Mouse (Mus musculus) megakaryocyte, embryonic 14.5 days (primary cell): ENCODE measurements at regions not wholly inside any gene's neighbourhood (a gene's known extent, or its start where the extent isn't known, plus 50 kb on each side); places are given as distances from the start of the nearest gene placed in this dataset.

Source experiments
- H3K27me3 ChIP-seq: replicated peaks from 2 replicates; pipeline ENCODE3; 2012; ENCODE audit warnings: inconsistent platforms
- H3K36me3 ChIP-seq: replicated peaks from 2 replicates; pipeline ENCODE3; 2012; ENCODE audit warnings: low read length, inconsistent platforms, mixed read lengths
- H3K4me1 ChIP-seq: 2 replicates; pipeline ENCODE4 v1.6.1; 2012; ENCODE audit warnings: inconsistent platforms
- H3K4me3 ChIP-seq: replicated peaks from 2 replicates; pipeline ENCODE3; 2012; ENCODE audit warnings: moderate library complexity, mild to moderate bottlenecking, inconsistent platforms
- H3K9me3 ChIP-seq: 2 replicates; pipeline ENCODE4 v1.6.1; 2012; ENCODE audit warnings: inconsistent platforms
- FLI1 ChIP-seq: IDR thresholded peaks from 2 replicates; pipeline ENCODE4 v1.6.1; 2012; ENCODE audit warnings: low read length, inconsistent platforms, mixed read lengths
- GATA1 ChIP-seq: IDR thresholded peaks from 3 replicates; pipeline ENCODE4 v1.6.1; 2012; ENCODE audit warnings: mixed read lengths, low read length, inconsistent platforms, borderline replicate concordance

- H3K27me3 ChIP-seq: no peaks in the 10 kb centered on the region
- no peaks in the 10 kb centered on the region for H3K4me1 ChIP-seq
- H3K9me3 ChIP-seq: peaks cover 7% of the 10 kb centered on the region
- no peak for TF ChIP-seq FLI1
- no peak overlapping the region for H3K4me3 ChIP-seq
- H3K36me3 ChIP-seq: no peaks in the 10 kb centered on the region
These were observed 129.3 kb upstream of the Dkk2 start for GRCm38 (mm10) chr3:131955771-131956170.

GRCm38 (mm10) chr3:131960636-131961035 is 124.5 kb upstream of the Dkk2 start:
- H3K9me3 ChIP-seq: peaks cover 10% of the 10 kb centered on the region
- H3K36me3 ChIP-seq: no peaks in the 10 kb centered on the region
- H3K4me3 ChIP-seq: no peak overlapping the region
- no peaks in the 10 kb centered on the region for H3K4me1 ChIP-seq
- no peaks in the 10 kb centered on the region for H3K27me3 ChIP-seq
- no peak for TF ChIP-seq GATA1

- H3K4me1 ChIP-seq: no peaks in the 10 kb centered on the region
- H3K36me3 ChIP-seq: no peaks in the 10 kb centered on the region
- no peak overlapping the region for H3K4me3 ChIP-seq
- 0 out of 2 replicates have a peak, but pooled peaks cover 6% of the 10 kb centered on the region for H3K9me3 ChIP-seq
- no peaks in the 10 kb centered on the region for H3K27me3 ChIP-seq
- TF ChIP-seq FLI1 (no peak), GATA1 (no peak)
These were observed 123.5 kb upstream of the Dkk2 start for GRCm38 (mm10) chr3:131961571-131961970.

- peaks cover 9% of the 10 kb centered on the region; the same call in 1 of the 2 replicates for H3K9me3 ChIP-seq
- H3K4me1 ChIP-seq: no peaks in the 10 kb centered on the region
- no peaks in the 10 kb centered on the region for H3K27me3 ChIP-seq
- TF ChIP-seq GATA1 (no peak), FLI1 (no peak)
- no peaks in the 10 kb centered on the region for H3K36me3 ChIP-seq
- no peak overlapping the region for H3K4me3 ChIP-seq
These were observed 122.2 kb upstream of the Dkk2 start for GRCm38 (mm10) chr3:131962870-131963269.

GRCm38 (mm10) chr3:131964952-131965351 is 120.1 kb upstream of the Dkk2 start:
- Histone ChIP-seq H3K27me3 (no peaks in the 10 kb centered on the region), H3K36me3 (no peaks in the 10 kb centered on the region), H3K4me1 (no peaks in the 10 kb centered on the region), H3K9me3 (peaks cover 9% of the 10 kb centered on the region; the same call in 1 of the 2 replicates), H3K4me3 (no peak overlapping the region)
- no peak for TF ChIP-seq GATA1
- TF ChIP-seq FLI1: no peak

- Histone ChIP-seq H3K36me3 (no peaks in the 10 kb centered on the region), H3K4me3 (no peak overlapping the region), H3K4me1 (no peaks in the 10 kb centered on the region), H3K9me3 (peaks cover 9% of the 10 kb centered on the region; the same call in 1 of the 2 replicates), H3K27me3 (no peaks in the 10 kb centered on the region)
- TF ChIP-seq GATA1: no peak
These were observed 119.5 kb upstream of the Dkk2 start for GRCm38 (mm10) chr3:131965456-131966160.

- Histone ChIP-seq H3K9me3 (peaks cover 9% of the 10 kb centered on the region; the same call in 1 of the 2 replicates), H3K4me3 (no peak overlapping the region), H3K36me3 (no peaks in the 10 kb centered on the region), H3K27me3 (no peaks in the 10 kb centered on the region), H3K4me1 (no peaks in the 10 kb centered on the region)
- no peak for TF ChIP-seq GATA1
These were observed 117.8 kb upstream of the Dkk2 start for GRCm38 (mm10) chr3:131967288-131967687.

- Histone ChIP-seq H3K9me3 (peaks cover 13% of the 10 kb centered on the region), H3K4me1 (no peaks in the 10 kb centered on the region), H3K27me3 (no peaks in the 10 kb centered on the region), H3K4me3 (no peak overlapping the region), H3K36me3 (no peaks in the 10 kb centered on the region)
- TF ChIP-seq FLI1 (no peak), GATA1 (no peak)
These were observed 114.3 kb upstream of the Dkk2 start for GRCm38 (mm10) chr3:131970827-131971226.

- TF ChIP-seq FLI1 (no peak), GATA1 (no peak)
- no peaks in the 10 kb centered on the region for H3K27me3 ChIP-seq
These were observed 109.0 kb upstream of the Dkk2 start for GRCm38 (mm10) chr3:131975940-131976628.

GRCm38 (mm10) chr3:131983292-131983691 is 101.8 kb upstream of the Dkk2 start:
- Histone ChIP-seq H3K4me1 (no peaks in the 10 kb centered on the region), H3K4me3 (no peak overlapping the region), H3K9me3 (peaks cover 7% of the 10 kb centered on the region; the same call in 1 of the 2 replicates), H3K27me3 (no peaks in the 10 kb centered on the region), H3K36me3 (no peaks in the 10 kb centered on the region)
- TF ChIP-seq GATA1 (no peak), FLI1 (no peak)

More at GRCm38 (mm10) chr3:131975940-131976628, 109.0 kb upstream of the Dkk2 start:
- Histone ChIP-seq H3K4me3 (no peak overlapping the region), H3K36me3 (no peaks in the 10 kb centered on the region), H3K4me1 (no peaks in the 10 kb centered on the region), H3K9me3 (peaks cover 10% of the 10 kb centered on the region)
